Mouse (Mus musculus) embryonic fibroblast, embryonic 13.5 days (primary cell): ENCODE measurements around the gene March6. TPM values are rescaled to one million over a fixed set of nuclear protein-coding genes. Genes with fewer than 3 reads are reported as not detected.

Experiments used
- H3K27ac ChIP-seq: 2 replicates; pipeline ENCODE4 v1.5.1; 2012; ENCODE audit warnings: low read length, control low read depth, inconsistent platforms; ENCODE audit not compliant: insufficient read depth
- H3K4me1 ChIP-seq: 2 replicates; pipeline ENCODE4 v1.6.1; 2011; ENCODE audit warnings: low read length; ENCODE audit not compliant: control insufficient read depth, insufficient read depth
- H3K4me3 ChIP-seq: 2 replicates; pipeline ENCODE4 v1.5.1; 2011; ENCODE audit warnings: mild to moderate bottlenecking, control low read depth, low read length; ENCODE audit not compliant: insufficient read depth
- CTCF ChIP-seq: IDR thresholded peaks from 2 replicates; pipeline ENCODE4 v1.5.1; 2011; ENCODE audit warnings: mild to moderate bottlenecking, control low read depth, low read length, moderate library complexity, borderline replicate concordance; ENCODE audit not compliant: insufficient read depth
- POLR2A ChIP-seq: IDR thresholded peaks from 2 replicates; pipeline ENCODE4 v1.6.1; 2011; ENCODE audit warnings: low read depth, mild to moderate bottlenecking, control low read depth, low read length, moderate library complexity
- polyA plus RNA-seq: library from polyadenylated mRNA; stranded (reverse); fragments of >200 nt; gene quantifications from 2 replicates; pipeline ENCODE4 v1.2.4, GENCODE M21; 2011; ENCODE audit warnings: low read depth; ENCODE audit not compliant: missing spikeins, insufficient read length

The March6 gene
- polyA plus RNA-seq, 1 experiment, result 42.7 TPM

GRCm38 (mm10) chr15:31407490-31407889, 123.4 kb downstream of the March6 start:
- TF ChIP-seq POLR2A, result no peak
- TF ChIP-seq CTCF, result no peak
- no peak overlapping the region for H3K27ac ChIP-seq

GRCm38 (mm10) chr15:31406881-31407280, 124.0 kb downstream of the March6 start:
- Histone ChIP-seq H3K27ac (no peak overlapping the region), H3K4me1 (no peaks in the 10 kb centered on the region), H3K4me3 (no peak overlapping the region)
- TF ChIP-seq CTCF (no peak), POLR2A (no peak)

More at GRCm38 (mm10) chr15:31407490-31407889, 123.4 kb downstream of the March6 start:
- no peak overlapping the region for H3K4me3 ChIP-seq
- no peaks in the 10 kb centered on the region for H3K4me1 ChIP-seq

Other genes with a start within 250 kb of the March6 start
- gene Ankrd33b, start 163.3 kb downstream of the March6 start, polyA plus RNA-seq, result 0.16 and 0.17 TPM in 2 replicates
- gene Ropn1l, start 77.3 kb downstream of the March6 start, polyA plus RNA-seq, result 1.8 and 1.9 TPM in 2 replicates
- gene Cmbl, start 34.3 kb upstream of the March6 start, polyA plus RNA-seq, result 1.3 and 2.3 TPM in 2 replicates
- gene Cct5, start 70.8 kb upstream of the March6 start, polyA plus RNA-seq, result 275 and 323 TPM in 2 replicates
- gene Fam173b, start 70.8 kb upstream of the March6 start, polyA plus RNA-seq, result 9.7 and 10.6 TPM in 2 replicates